Mouse (Mus musculus): ENCODE measurements at regions not wholly inside any gene's neighbourhood (a gene's known extent, or its start where the extent isn't known, plus 50 kb on each side); places are given as distances from the start of the nearest gene placed in this dataset.

- H3K4me1 ChIP-seq (replicated peaks), result no peaks in the 10 kb centered on the region
- no peak for ATAC-seq
- H3K4me3 ChIP-seq (replicated peaks), result no peak overlapping the region
- H3K36me3 ChIP-seq, result no peaks in the 10 kb centered on the region
- no peak overlapping the region for H3K27ac ChIP-seq
- H3K27me3 ChIP-seq (replicated peaks), result no peaks in the 10 kb centered on the region
- H3K9ac ChIP-seq, result no peak overlapping the region
- H3K9me3 ChIP-seq, result no peaks in the 10 kb centered on the region
- H3K4me2 ChIP-seq (replicated peaks), result no peak overlapping the region
- WGBS, result 91% methylated on average over 6 of the region's 6 CpGs
Measured at GRCm38 (mm10) chr15:51621455-51621854, 2263.3 kb upstream of the Gm7489 start.

- no peak for ATAC-seq
- no peaks in the 10 kb centered on the region for H3K36me3 ChIP-seq
- no peak overlapping the region for H3K4me2 ChIP-seq (replicated peaks)
- H3K9me3 ChIP-seq, result no peaks in the 10 kb centered on the region
- WGBS, result 91% methylated on average over 5 of the region's 5 CpGs
- no peak overlapping the region for H3K4me3 ChIP-seq (replicated peaks)
- H3K27me3 ChIP-seq (replicated peaks), result no peaks in the 10 kb centered on the region
- H3K27ac ChIP-seq, result no peak overlapping the region
- no peaks in the 10 kb centered on the region for H3K4me1 ChIP-seq (replicated peaks)
- H3K9ac ChIP-seq, result no peak overlapping the region
Measured at GRCm38 (mm10) chr15:51627463-51627862, 2257.2 kb upstream of the Gm7489 start.

GRCm38 (mm10) chr15:51628518-51628917, 2256.2 kb upstream of the Gm7489 start:
- Histone ChIP-seq H3K9ac (no peak overlapping the region), H3K36me3 (no peaks in the 10 kb centered on the region), H3K27ac (no peak overlapping the region), H3K4me3 (replicated peaks) (no peak overlapping the region), H3K4me2 (replicated peaks) (no peak overlapping the region), H3K27me3 (replicated peaks) (no peaks in the 10 kb centered on the region), H3K4me1 (replicated peaks) (no peaks in the 10 kb centered on the region), H3K9me3 (no peaks in the 10 kb centered on the region)
- 47% methylated on average over 4 of the region's 4 CpGs for WGBS
- 0 out of 2 replicates have a peak, but pooled peaks have one; percentile 55 for ATAC-seq

GRCm38 (mm10) chr15:51631881-51632280, 2252.8 kb upstream of the Gm7489 start:
- no peak overlapping the region for H3K4me2 ChIP-seq (replicated peaks)
- no peaks in the 10 kb centered on the region for H3K36me3 ChIP-seq
- no peaks in the 10 kb centered on the region for H3K4me1 ChIP-seq (replicated peaks)
- H3K27ac ChIP-seq, result no peak overlapping the region
- 81% methylated on average over 10 of the region's 10 CpGs for WGBS
- H3K9ac ChIP-seq, result no peak overlapping the region
- ATAC-seq, result no peak
- no peak overlapping the region for H3K4me3 ChIP-seq (replicated peaks)
- no peaks in the 10 kb centered on the region for H3K9me3 ChIP-seq
- no peaks in the 10 kb centered on the region for H3K27me3 ChIP-seq (replicated peaks)

GRCm38 (mm10) chr15:51633068-51633467, 2251.6 kb upstream of the Gm7489 start:
- H3K4me3 ChIP-seq (replicated peaks), result no peak overlapping the region
- no peaks in the 10 kb centered on the region for H3K9me3 ChIP-seq
- H3K9ac ChIP-seq, result no peak overlapping the region
- H3K27ac ChIP-seq, result no peak overlapping the region
- WGBS, result 89% methylated on average over 6 of the region's 6 CpGs
- ATAC-seq, result no peak
- no peaks in the 10 kb centered on the region for H3K36me3 ChIP-seq
- H3K4me1 ChIP-seq (replicated peaks), result no peaks in the 10 kb centered on the region
- H3K27me3 ChIP-seq (replicated peaks), result no peaks in the 10 kb centered on the region
- no peak overlapping the region for H3K4me2 ChIP-seq (replicated peaks)

GRCm38 (mm10) chr15:51634726-51635125, 2250.0 kb upstream of the Gm7489 start:
- H3K9ac ChIP-seq, result no peak overlapping the region
- H3K9me3 ChIP-seq, result no peaks in the 10 kb centered on the region
- H3K4me1 ChIP-seq (replicated peaks), result no peaks in the 10 kb centered on the region
- H3K27ac ChIP-seq, result no peak overlapping the region
- no peak overlapping the region for H3K4me3 ChIP-seq (replicated peaks)
- ATAC-seq, result no peak
- WGBS, result 52% methylated on average over 7 of the region's 7 CpGs
- no peaks in the 10 kb centered on the region for H3K27me3 ChIP-seq (replicated peaks)
- no peaks in the 10 kb centered on the region for H3K36me3 ChIP-seq
- H3K4me2 ChIP-seq (replicated peaks), result 0 out of 2 replicates have a peak overlapping the region, but pooled peaks have one; percentile 4

- Histone ChIP-seq H3K4me2 (replicated peaks) (0 out of 2 replicates have a peak overlapping the region, but pooled peaks have one; percentile 4), H3K9me3 (no peaks in the 10 kb centered on the region), H3K9ac (no peak overlapping the region), H3K27ac (no peak overlapping the region), H3K27me3 (replicated peaks) (no peaks in the 10 kb centered on the region), H3K4me1 (replicated peaks) (no peaks in the 10 kb centered on the region), H3K36me3 (no peaks in the 10 kb centered on the region), H3K4me3 (replicated peaks) (no peak overlapping the region)
- 49% methylated on average over 21 of the region's 21 CpGs for WGBS
- no peak for ATAC-seq
Measured at GRCm38 (mm10) chr15:51635129-51635920, 2249.4 kb upstream of the Gm7489 start.

- H3K4me3 ChIP-seq (replicated peaks), result no peak overlapping the region
Measured at GRCm38 (mm10) chr15:51637570-51637969, 2247.1 kb upstream of the Gm7489 start.

GRCm38 (mm10) chr15:51643772-51644311, 2240.9 kb upstream of the Gm7489 start:
- Histone ChIP-seq H3K27ac (no peak overlapping the region), H3K9me3 (no peaks in the 10 kb centered on the region), H3K4me1 (replicated peaks) (no peaks in the 10 kb centered on the region), H3K4me2 (replicated peaks) (no peak overlapping the region), H3K27me3 (replicated peaks) (no peaks in the 10 kb centered on the region), H3K36me3 (no peaks in the 10 kb centered on the region), H3K4me3 (replicated peaks) (no peak overlapping the region), H3K9ac (no peak overlapping the region)
- WGBS, result 75% methylated on average over 6 of the region's 6 CpGs
- no peak for ATAC-seq

More at GRCm38 (mm10) chr15:51637570-51637969, 2247.1 kb upstream of the Gm7489 start:
- H3K4me2 ChIP-seq (replicated peaks), result no peak overlapping the region
- H3K36me3 ChIP-seq, result no peaks in the 10 kb centered on the region
- H3K4me1 ChIP-seq (replicated peaks), result no peaks in the 10 kb centered on the region
- no peaks in the 10 kb centered on the region for H3K27me3 ChIP-seq (replicated peaks)
- H3K9ac ChIP-seq, result no peak overlapping the region
- WGBS, result 84% methylated on average over 1 of the region's 1 CpGs
- H3K9me3 ChIP-seq, result no peaks in the 10 kb centered on the region
- ATAC-seq, result 0 out of 2 replicates have a peak, but pooled peaks have one; percentile 41
- no peak overlapping the region for H3K27ac ChIP-seq

- ATAC-seq, result no peak
- Histone ChIP-seq H3K4me1 (replicated peaks) (no peaks in the 10 kb centered on the region), H3K4me3 (replicated peaks) (no peak overlapping the region), H3K36me3 (no peaks in the 10 kb centered on the region), H3K9me3 (no peaks in the 10 kb centered on the region), H3K27me3 (replicated peaks) (no peaks in the 10 kb centered on the region), H3K9ac (no peak overlapping the region), H3K4me2 (replicated peaks) (no peak overlapping the region), H3K27ac (no peak overlapping the region)
- 48% methylated on average over 2 of the region's 2 CpGs for WGBS
Measured at GRCm38 (mm10) chr15:51646304-51646703, 2238.4 kb upstream of the Gm7489 start.

- no peak overlapping the region for H3K4me3 ChIP-seq (replicated peaks)
- WGBS, result 67% methylated on average over 4 of the region's 4 CpGs
- no peaks in the 10 kb centered on the region for H3K9me3 ChIP-seq
- ATAC-seq, result no peak
- no peak overlapping the region for H3K9ac ChIP-seq
- no peaks in the 10 kb centered on the region for H3K4me1 ChIP-seq (replicated peaks)
- H3K27ac ChIP-seq, result no peak overlapping the region
- no peaks in the 10 kb centered on the region for H3K27me3 ChIP-seq (replicated peaks)
- no peaks in the 10 kb centered on the region for H3K36me3 ChIP-seq
- no peak overlapping the region for H3K4me2 ChIP-seq (replicated peaks)
Measured at GRCm38 (mm10) chr15:51652497-51652896, 2232.2 kb upstream of the Gm7489 start.

- Histone ChIP-seq H3K27ac (no peak overlapping the region), H3K36me3 (no peaks in the 10 kb centered on the region), H3K9me3 (no peaks in the 10 kb centered on the region), H3K9ac (no peak overlapping the region), H3K4me2 (replicated peaks) (no peak overlapping the region), H3K27me3 (replicated peaks) (no peaks in the 10 kb centered on the region), H3K4me1 (replicated peaks) (no peaks in the 10 kb centered on the region), H3K4me3 (replicated peaks) (no peak overlapping the region)
- WGBS, result 91% methylated on average over 1 of the region's 1 CpGs
- no peak for ATAC-seq
Measured at GRCm38 (mm10) chr15:51657621-51658020, 2227.1 kb upstream of the Gm7489 start.

- Histone ChIP-seq H3K4me1 (replicated peaks) (no peaks in the 10 kb centered on the region), H3K27me3 (replicated peaks) (no peaks in the 10 kb centered on the region), H3K36me3 (no peaks in the 10 kb centered on the region), H3K4me2 (replicated peaks) (no peak overlapping the region), H3K27ac (no peak overlapping the region), H3K4me3 (replicated peaks) (no peak overlapping the region), H3K9me3 (no peaks in the 10 kb centered on the region), H3K9ac (no peak overlapping the region)
- WGBS, result 75% methylated on average over 3 of the region's 3 CpGs
- no peak for ATAC-seq
Measured at GRCm38 (mm10) chr15:51668340-51668739, 2216.4 kb upstream of the Gm7489 start.

Data from intestine, embryonic 15.5 days (tissue).